Mouse (Mus musculus) MEL (cell line): Measurements from ENCODE around the gene Zfp462.

ENCODE experiments used
- BHLHE40 ChIP-seq: IDR thresholded peaks from 2 replicates; pipeline ENCODE4 v1.6.1; 2012; ENCODE audit warnings: low read depth, mild to moderate bottlenecking, inconsistent platforms, low read length, improper control_type of control experiment, borderline replicate concordance
- CHD1 ChIP-seq: IDR thresholded peaks from 2 replicates; pipeline ENCODE4 v1.6.1; 2012; ENCODE audit warnings: low read depth, mild to moderate bottlenecking, inconsistent platforms, low read length, improper control_type of control experiment
- CTCF ChIP-seq, 3 experiments: IDR thresholded peaks in 2 of 3; conservative IDR thresholded peaks in 1 of 3; 2 replicates each; pipeline ENCODE4 v1.5.1; 2011 to 2012; ENCODE audit warnings: low read length in 3 of 3, low read depth in 2 of 3, mild to moderate bottlenecking in 2 of 3, improper control_type of control experiment in 1 of 3, inconsistent platforms in 1 of 3, mixed read lengths in 1 of 3, moderate library complexity in 1 of 3; ENCODE audit not compliant: control insufficient read depth in 1 of 3, insufficient read depth in 1 of 3, poor library complexity in 1 of 3, severe bottlenecking in 1 of 3
- E2F4 ChIP-seq: IDR thresholded peaks from 2 replicates; pipeline ENCODE4 v1.6.1; 2011; ENCODE audit warnings: low read depth, low read length, improper control_type of control experiment, borderline replicate concordance
- EP300 ChIP-seq, 2 experiments: IDR thresholded peaks; 2 replicates each; pipeline ENCODE4 v1.6.1; 2011; ENCODE audit warnings: improper control_type of control experiment in 2 of 2, low read length in 2 of 2, low read depth in 1 of 2, mild to moderate bottlenecking in 1 of 2
- ETS1 ChIP-seq: IDR thresholded peaks from 2 replicates; pipeline ENCODE4 v1.6.1; 2012; ENCODE audit warnings: low read depth, mild to moderate bottlenecking, inconsistent platforms, low read length, improper control_type of control experiment, moderate library complexity
- GATA1 ChIP-seq: IDR thresholded peaks from 2 replicates; pipeline ENCODE4 v1.6.1; 2011; ENCODE audit warnings: low read depth, low read length, improper control_type of control experiment
- JUND ChIP-seq: IDR thresholded peaks from 2 replicates; pipeline ENCODE4 v1.6.1; 2011; ENCODE audit warnings: low read depth, mild to moderate bottlenecking, improper control_type of control experiment, low read length
- KAT2A ChIP-seq: conservative IDR thresholded peaks from 2 replicates; pipeline ENCODE4 v1.6.1; 2012; ENCODE audit warnings: low read depth, low read length, improper control_type of control experiment, inconsistent platforms
- MAFK ChIP-seq: IDR thresholded peaks from 2 replicates; pipeline ENCODE4 v1.6.1; 2011; ENCODE audit warnings: low read depth, mild to moderate bottlenecking, low read length, improper control_type of control experiment, borderline replicate concordance
- POLR2A ChIP-seq, 2 experiments: IDR thresholded peaks; 2 replicates each; pipeline ENCODE4 v1.6.1; 2011 to 2012; ENCODE audit warnings: low read length in 2 of 2, mild to moderate bottlenecking in 2 of 2, control low read depth in 1 of 2, improper control_type of control experiment in 1 of 2, low read depth in 1 of 2, moderate library complexity in 1 of 2; ENCODE audit not compliant: control insufficient read depth in 1 of 2, insufficient read depth in 1 of 2, poor library complexity in 1 of 2
- RCOR1 ChIP-seq: IDR thresholded peaks from 2 replicates; pipeline ENCODE4 v1.6.1; 2012; ENCODE audit warnings: low read depth, mild to moderate bottlenecking, inconsistent platforms, low read length, improper control_type of control experiment

- TF ChIP-seq POLR2A (IDR thresholded peaks at IDR 0.05; ENCODE audit: control insufficient read depth in 1 of 2, insufficient read depth in 1 of 2, low read depth in 1 of 2, low read length in 2 of 2, poor library complexity in 1 of 2) (no peak), CTCF (IDR thresholded peaks at IDR 0.05 in 2 of 3, conservative IDR thresholded peaks at IDR 0.05 in 1 of 3; ENCODE audit: control insufficient read depth in 1 of 3, insufficient read depth in 1 of 3, low read depth in 2 of 3, low read length in 3 of 3, poor library complexity in 1 of 3, severe bottlenecking in 1 of 3) (no peak), KAT2A (no peak), E2F4 (no peak), MAFK (no peak), GATA1 (no peak), BHLHE40 (no peak), JUND (no peak), CHD1 (no peak), EP300 (IDR thresholded peaks at IDR 0.05; ENCODE audit: low read depth in 1 of 2, low read length in 2 of 2) (no peak), RCOR1 (no peak), ETS1 (no peak)
Measured at GRCm38 (mm10) chr4:55121126-55121525, 176.3 kb downstream of the Zfp462 start.
